Mouse (Mus musculus): ENCODE results near the gene Plekha1.

The Plekha1 gene

GRCm38 (mm10) chr7:130918260-130918659 lies 52.7 kb downstream of the Plekha1 start:
- DNase-seq (ENCODE audit: low read depth, low spot score), result no peak

GRCm38 (mm10) chr7:130922981-130923731 lies 57.6 kb downstream of the Plekha1 start:
- no peak for DNase-seq (ENCODE audit: low read depth, low spot score)

- DNase-seq (ENCODE audit: low read depth, low spot score), result no peak
These were observed 64.8 kb downstream of the Plekha1 start for GRCm38 (mm10) chr7:130930401-130930800.

- DNase-seq (ENCODE audit: low read depth, low spot score), result no peak
These were observed 67.4 kb downstream of the Plekha1 start for GRCm38 (mm10) chr7:130932921-130933320.

GRCm38 (mm10) chr7:130934654-130935053 lies 69.1 kb downstream of the Plekha1 start:
- no peak for DNase-seq (ENCODE audit: low read depth, low spot score)

GRCm38 (mm10) chr7:130935421-130935792 lies 69.9 kb downstream of the Plekha1 start:
- DNase-seq (ENCODE audit: low read depth, low spot score), result no peak

- no peak for DNase-seq (ENCODE audit: low read depth, low spot score)
These were observed 70.4 kb downstream of the Plekha1 start, which contains the start of gene Htra1 for GRCm38 (mm10) chr7:130935793-130936471. Gene Htra1, plus strand, starts transcription at chr7:130936111.

- DNase-seq (ENCODE audit: low read depth, low spot score), result no peak
These were observed 71.0 kb downstream of the Plekha1 start for GRCm38 (mm10) chr7:130936472-130936951.

- DNase-seq (ENCODE audit: low read depth, low spot score), result no peak
These were observed 71.8 kb downstream of the Plekha1 start for GRCm38 (mm10) chr7:130937266-130937841.

- DNase-seq (ENCODE audit: low read depth, low spot score), result no peak
These were observed 72.4 kb downstream of the Plekha1 start for GRCm38 (mm10) chr7:130938005-130938404.

- no peak for DNase-seq (ENCODE audit: low read depth, low spot score)
These were observed 73.3 kb downstream of the Plekha1 start for GRCm38 (mm10) chr7:130938896-130939295.

GRCm38 (mm10) chr7:130940733-130941132 lies 75.2 kb downstream of the Plekha1 start:
- DNase-seq (ENCODE audit: low read depth, low spot score), result no peak

GRCm38 (mm10) chr7:130943280-130943895 lies 77.8 kb downstream of the Plekha1 start:
- DNase-seq (ENCODE audit: low read depth, low spot score), result no peak

GRCm38 (mm10) chr7:130944766-130945475 lies 79.4 kb downstream of the Plekha1 start:
- DNase-seq (ENCODE audit: low read depth, low spot score), result no peak

GRCm38 (mm10) chr7:130945730-130946129 lies 80.2 kb downstream of the Plekha1 start:
- DNase-seq (ENCODE audit: low read depth, low spot score), result no peak

GRCm38 (mm10) chr7:130946303-130946702 lies 80.7 kb downstream of the Plekha1 start:
- DNase-seq (ENCODE audit: low read depth, low spot score), result no peak

- no peak for DNase-seq (ENCODE audit: low read depth, low spot score)
These were observed 83.1 kb downstream of the Plekha1 start for GRCm38 (mm10) chr7:130948563-130949208.

- DNase-seq (ENCODE audit: low read depth, low spot score), result no peak
These were observed 83.8 kb downstream of the Plekha1 start for GRCm38 (mm10) chr7:130949331-130949751.

GRCm38 (mm10) chr7:130950482-130950881 lies 84.9 kb downstream of the Plekha1 start:
- DNase-seq (ENCODE audit: low read depth, low spot score), result no peak

GRCm38 (mm10) chr7:130951004-130951403 lies 85.4 kb downstream of the Plekha1 start:
- DNase-seq (ENCODE audit: low read depth, low spot score), result no peak

GRCm38 (mm10) chr7:130953376-130953775 lies 87.8 kb downstream of the Plekha1 start:
- DNase-seq (ENCODE audit: low read depth, low spot score), result no peak

Measured in brain, embryonic 18.5 days (tissue).